Mouse (Mus musculus): ENCODE data around the gene Sigirr. TPM values are rescaled to one million over a fixed set of nuclear protein-coding genes. Genes with fewer than 3 reads are reported as not detected.

Sigirr gene
- total and polyA plus RNA-seq, 2 experiments from 2014 or later: 2.4 to 19.5 TPM

GRCm38 (mm10) chr7:141049326-141049725 lies 51.0 kb downstream of the Sigirr start:
- 74% methylated on average over 2 of the region's 2 CpGs for WGBS
- Histone ChIP-seq H3K27ac (no peak overlapping the region), H3K4me3 (ENCODE audit: low read length) (no peak overlapping the region), H3K9me3 (ENCODE audit: low read length) (no peaks in the 10 kb centered on the region), H3K27me3 (ENCODE audit: insufficient read depth, low read length) (no peaks in the 10 kb centered on the region), H3K36me3 (ENCODE audit: insufficient read depth, low read length) (no peaks in the 10 kb centered on the region), H3K4me1 (ENCODE audit: insufficient read depth, low read length) (peaks cover 4% of the 10 kb centered on the region; the same call in 1 of the 2 replicates), H3K9ac (replicated peaks; ENCODE audit: low read length) (no peak overlapping the region), H3K4me2 (ENCODE audit: low read depth, low read length) (no peak overlapping the region)
- no peak for ATAC-seq
- DNase-seq (ENCODE audit: low spot score): no peak
- no peak for TF ChIP-seq CTCF (IDR thresholded peaks at IDR 0.05; ENCODE audit: low read depth)

- H3K27me3 ChIP-seq (ENCODE audit: insufficient read depth, low read length): no peaks in the 10 kb centered on the region
- WGBS: 7% methylated on average over 21 of the region's 21 CpGs
- DNase-seq (ENCODE audit: low spot score): peak; percentile 93
- peak overlapping the region; percentile 28; the same call in 1 of the 2 replicates for H3K9ac ChIP-seq (replicated peaks; ENCODE audit: low read length)
- H3K36me3 ChIP-seq (ENCODE audit: insufficient read depth, low read length): no peaks in the 10 kb centered on the region
- no peaks in the 10 kb centered on the region for H3K9me3 ChIP-seq (ENCODE audit: low read length)
- H3K27ac ChIP-seq: peak overlapping the region; percentile 77
- peak overlapping the region; percentile 84 for H3K4me2 ChIP-seq (ENCODE audit: low read depth, low read length)
- peak overlapping the region; percentile 39 for H3K4me3 ChIP-seq (ENCODE audit: low read length)
- H3K4me1 ChIP-seq (ENCODE audit: insufficient read depth, low read length): peaks cover 4% of the 10 kb centered on the region; the same call in 1 of the 2 replicates
- peak; percentile 93 for TF ChIP-seq CTCF (IDR thresholded peaks at IDR 0.05; ENCODE audit: low read depth)
- ATAC-seq: peak; percentile 94
Measured at GRCm38 (mm10) chr7:141048226-141049218, 51.9 kb downstream of the Sigirr start.

- ATAC-seq (peak; percentile 92), DNase-seq (ENCODE audit: low spot score) (peak; percentile 78)
- peak overlapping the region; percentile 39 for H3K4me3 ChIP-seq (ENCODE audit: low read length)
- WGBS: 6% methylated on average over 14 of the region's 19 CpGs
- H3K27me3 ChIP-seq (ENCODE audit: insufficient read depth, low read length): no peaks in the 10 kb centered on the region
- peaks cover 4% of the 10 kb centered on the region; the same call in 1 of the 2 replicates for H3K4me1 ChIP-seq (ENCODE audit: insufficient read depth, low read length)
- H3K9ac ChIP-seq (replicated peaks; ENCODE audit: low read length): peak overlapping the region; percentile 28; the same call in 1 of the 2 replicates
- no peaks in the 10 kb centered on the region for H3K36me3 ChIP-seq (ENCODE audit: insufficient read depth, low read length)
- H3K4me2 ChIP-seq (ENCODE audit: low read depth, low read length): peak overlapping the region; percentile 84
- no peaks in the 10 kb centered on the region for H3K9me3 ChIP-seq (ENCODE audit: low read length)
- TF ChIP-seq CTCF (IDR thresholded peaks at IDR 0.05; ENCODE audit: low read depth): no peak
- H3K27ac ChIP-seq: peak overlapping the region; percentile 77
Measured at GRCm38 (mm10) chr7:141047581-141048225, 52.7 kb downstream of the Sigirr start.

GRCm38 (mm10) chr7:141046931-141047580 lies 53.3 kb downstream of the Sigirr start:
- ATAC-seq: no peak
- H3K27me3 ChIP-seq (ENCODE audit: insufficient read depth, low read length): no peaks in the 10 kb centered on the region
- no peak for DNase-seq (ENCODE audit: low spot score)
- H3K9me3 ChIP-seq (ENCODE audit: low read length): no peaks in the 10 kb centered on the region
- no peak for TF ChIP-seq CTCF (IDR thresholded peaks at IDR 0.05; ENCODE audit: low read depth)
- peaks cover 4% of the 10 kb centered on the region; the same call in 1 of the 2 replicates for H3K4me1 ChIP-seq (ENCODE audit: insufficient read depth, low read length)
- H3K9ac ChIP-seq (replicated peaks; ENCODE audit: low read length): no peak overlapping the region
- peak overlapping the region; percentile 59 for H3K27ac ChIP-seq
- WGBS: 68% methylated on average over 6 of the region's 6 CpGs
- peak overlapping the region; percentile 84 for H3K4me2 ChIP-seq (ENCODE audit: low read depth, low read length)
- no peak overlapping the region for H3K4me3 ChIP-seq (ENCODE audit: low read length)
- H3K36me3 ChIP-seq (ENCODE audit: insufficient read depth, low read length): no peaks in the 10 kb centered on the region

- no peak overlapping the region for H3K4me3 ChIP-seq (ENCODE audit: low read length)
- H3K9me3 ChIP-seq (ENCODE audit: low read length): no peaks in the 10 kb centered on the region
- H3K36me3 ChIP-seq (ENCODE audit: insufficient read depth, low read length): no peaks in the 10 kb centered on the region
- H3K27me3 ChIP-seq (ENCODE audit: insufficient read depth, low read length): no peaks in the 10 kb centered on the region
- H3K9ac ChIP-seq (replicated peaks; ENCODE audit: low read length): no peak overlapping the region
- WGBS: 61% methylated on average over 4 of the region's 4 CpGs
- H3K4me2 ChIP-seq (ENCODE audit: low read depth, low read length): no peak overlapping the region
- DNase-seq (ENCODE audit: low spot score) (no peak), ATAC-seq (no peak)
- TF ChIP-seq CTCF (IDR thresholded peaks at IDR 0.05; ENCODE audit: low read depth): no peak
- H3K4me1 ChIP-seq (ENCODE audit: insufficient read depth, low read length): no peaks in the 10 kb centered on the region
- no peak overlapping the region for H3K27ac ChIP-seq
Measured at GRCm38 (mm10) chr7:141042539-141042938, 57.8 kb downstream of the Sigirr start.

GRCm38 (mm10) chr7:141041661-141042060 lies 58.7 kb downstream of the Sigirr start:
- no peaks in the 10 kb centered on the region for H3K27me3 ChIP-seq (ENCODE audit: insufficient read depth, low read length)
- TF ChIP-seq CTCF (IDR thresholded peaks at IDR 0.05; ENCODE audit: low read depth): no peak
- H3K9ac ChIP-seq (replicated peaks; ENCODE audit: low read length): no peak overlapping the region
- ATAC-seq (peak; percentile 89), DNase-seq (ENCODE audit: low spot score) (peak; percentile 78)
- 18% methylated on average over 5 of the region's 5 CpGs for WGBS
- no peaks in the 10 kb centered on the region for H3K9me3 ChIP-seq (ENCODE audit: low read length)
- H3K36me3 ChIP-seq (ENCODE audit: insufficient read depth, low read length): no peaks in the 10 kb centered on the region
- H3K27ac ChIP-seq: peak overlapping the region; percentile 77
- no peaks in the 10 kb centered on the region for H3K4me1 ChIP-seq (ENCODE audit: insufficient read depth, low read length)
- H3K4me3 ChIP-seq (ENCODE audit: low read length): no peak overlapping the region
- H3K4me2 ChIP-seq (ENCODE audit: low read depth, low read length): no peak overlapping the region

Other genes with a start within 250 kb of the Sigirr start
Only the 30 nearest of the 32 such genes appear.
- gene Bet1l, start 243.0 kb downstream of the Sigirr start, total RNA-seq (2014; rRNA removed): 17.8 and 18.9 TPM in 2 replicates
- 47.1 and 52.6 TPM in 2 replicates for gene Bet1l, start 243.0 kb downstream of the Sigirr start, polyA plus RNA-seq (2015; fragmentation: Nextera tagmentation; extraction: Ambion mirVana)
- 104 and 113 TPM in 2 replicates for gene Psmd13, start 218.6 kb downstream of the Sigirr start, total RNA-seq (2014; rRNA removed)
- gene Psmd13, start 218.6 kb downstream of the Sigirr start, polyA plus RNA-seq (2015; fragmentation: Nextera tagmentation; extraction: Ambion mirVana): 259 and 275 TPM in 2 replicates
- gene Sirt3, start 218.3 kb downstream of the Sigirr start, total RNA-seq (2014; rRNA removed): 56.3 and 71.6 TPM in 2 replicates
- gene Sirt3, start 218.3 kb downstream of the Sigirr start, polyA plus RNA-seq (2015; fragmentation: Nextera tagmentation; extraction: Ambion mirVana): 74.6 and 75.6 TPM in 2 replicates
- not detected in 2 replicates for gene Cox8b, start 200.1 kb downstream of the Sigirr start, total RNA-seq (2014; rRNA removed)
- not detected in 2 replicates for gene Cox8b, start 200.1 kb downstream of the Sigirr start, polyA plus RNA-seq (2015; fragmentation: Nextera tagmentation; extraction: Ambion mirVana)
- gene Nlrp6, start 179.7 kb downstream of the Sigirr start, total RNA-seq (2014; rRNA removed): 1.1 and 1.6 TPM in 2 replicates
- gene Nlrp6, start 179.7 kb downstream of the Sigirr start, polyA plus RNA-seq (2015; fragmentation: Nextera tagmentation; extraction: Ambion mirVana): 0.61 and 0.78 TPM in 2 replicates
- 16.3 and 16.6 TPM in 2 replicates for gene Pgghg, start 159.2 kb downstream of the Sigirr start, total RNA-seq (2014; rRNA removed)
- 6.7 and 7.5 TPM in 2 replicates for gene Pgghg, start 159.2 kb downstream of the Sigirr start, polyA plus RNA-seq (2015; fragmentation: Nextera tagmentation; extraction: Ambion mirVana)
- not detected in 2 replicates for gene Ifitm5, start 150.3 kb downstream of the Sigirr start, total RNA-seq (2014; rRNA removed)
- 0.39 TPM in 1 of 2 replicates, not detected in the other for gene Ifitm5, start 150.3 kb downstream of the Sigirr start, polyA plus RNA-seq (2015; fragmentation: Nextera tagmentation; extraction: Ambion mirVana)
- not detected in 2 replicates for gene Gm45717, start 144.6 kb downstream of the Sigirr start, total RNA-seq (2014; rRNA removed)
- 0.38 TPM in 1 of 2 replicates, not detected in the other for gene Gm45717, start 144.6 kb downstream of the Sigirr start, polyA plus RNA-seq (2015; fragmentation: Nextera tagmentation; extraction: Ambion mirVana)
- gene Ifitm2, start 144.6 kb downstream of the Sigirr start, total RNA-seq (2014; rRNA removed): 79.3 and 82.4 TPM in 2 replicates
- gene Ifitm2, start 144.6 kb downstream of the Sigirr start, polyA plus RNA-seq (2015; fragmentation: Nextera tagmentation; extraction: Ambion mirVana): 269 and 281 TPM in 2 replicates
- 16.5 and 39.5 TPM in 2 replicates for gene Ifitm1, start 133.4 kb downstream of the Sigirr start, total RNA-seq (2014; rRNA removed)
- gene Ifitm1, start 133.4 kb downstream of the Sigirr start, polyA plus RNA-seq (2015; fragmentation: Nextera tagmentation; extraction: Ambion mirVana): 22.4 and 24.0 TPM in 2 replicates
- gene Ifitm3, start 89.8 kb downstream of the Sigirr start, total RNA-seq (2014; rRNA removed): 29.3 and 41.7 TPM in 2 replicates
- gene Ifitm3, start 89.8 kb downstream of the Sigirr start, polyA plus RNA-seq (2015; fragmentation: Nextera tagmentation; extraction: Ambion mirVana): 92.8 and 93.3 TPM in 2 replicates
- gene Ifitm6, start 82.6 kb downstream of the Sigirr start, total RNA-seq (2014; rRNA removed): 0.37 and 0.50 TPM in 2 replicates
- 0.67 and 0.69 TPM in 2 replicates for gene Ifitm6, start 82.6 kb downstream of the Sigirr start, polyA plus RNA-seq (2015; fragmentation: Nextera tagmentation; extraction: Ambion mirVana)
- gene Gm17387, start 71.4 kb downstream of the Sigirr start, total RNA-seq (2014; rRNA removed): not detected in 2 replicates
- not detected in 2 replicates for gene Gm17387, start 71.4 kb downstream of the Sigirr start, polyA plus RNA-seq (2015; fragmentation: Nextera tagmentation; extraction: Ambion mirVana)
- 115 and 124 TPM in 2 replicates for gene B4galnt4, start 39.5 kb downstream of the Sigirr start, total RNA-seq (2014; rRNA removed)
- gene B4galnt4, start 39.5 kb downstream of the Sigirr start, polyA plus RNA-seq (2015; fragmentation: Nextera tagmentation; extraction: Ambion mirVana): 41.8 and 46.2 TPM in 2 replicates
- gene Pkp3, start 22.4 kb downstream of the Sigirr start, total RNA-seq (2014; rRNA removed): 0.58 TPM in 1 of 2 replicates, not detected in the other
- gene Pkp3, start 22.4 kb downstream of the Sigirr start, polyA plus RNA-seq (2015; fragmentation: Nextera tagmentation; extraction: Ambion mirVana): 0.29 TPM in 1 of 2 replicates, not detected in the other
- 0.25 and 2.1 TPM in 2 replicates for gene Ano9, start 17.2 kb upstream of the Sigirr start, total RNA-seq (2014; rRNA removed)
- gene Ano9, start 17.2 kb upstream of the Sigirr start, polyA plus RNA-seq (2015; fragmentation: Nextera tagmentation; extraction: Ambion mirVana): 0.45 and 0.66 TPM in 2 replicates
- 13.6 and 25.6 TPM in 2 replicates for gene Ptdss2, start 21.8 kb upstream of the Sigirr start, total RNA-seq (2014; rRNA removed)
- gene Ptdss2, start 21.8 kb upstream of the Sigirr start, polyA plus RNA-seq (2015; fragmentation: Nextera tagmentation; extraction: Ambion mirVana): 96.1 and 96.8 TPM in 2 replicates
- gene Rnh1, start 72.3 kb upstream of the Sigirr start, total RNA-seq (2014; rRNA removed): 65.2 and 74.3 TPM in 2 replicates
- gene Rnh1, start 72.3 kb upstream of the Sigirr start, polyA plus RNA-seq (2015; fragmentation: Nextera tagmentation; extraction: Ambion mirVana): 55.3 and 55.7 TPM in 2 replicates
- 115 and 120 TPM in 2 replicates for gene Hras, start 93.4 kb upstream of the Sigirr start, total RNA-seq (2014; rRNA removed)
- gene Hras, start 93.4 kb upstream of the Sigirr start, polyA plus RNA-seq (2015; fragmentation: Nextera tagmentation; extraction: Ambion mirVana): 189 and 204 TPM in 2 replicates
- 9.5 and 19.7 TPM in 2 replicates for gene Lrrc56, start 93.6 kb upstream of the Sigirr start, total RNA-seq (2014; rRNA removed)
- gene Lrrc56, start 93.6 kb upstream of the Sigirr start, polyA plus RNA-seq (2015; fragmentation: Nextera tagmentation; extraction: Ambion mirVana): 5.7 and 7.2 TPM in 2 replicates
- 0.14 TPM in 1 of 2 replicates, not detected in the other for gene Lmntd2, start 113.5 kb upstream of the Sigirr start, total RNA-seq (2014; rRNA removed)
- 0.29 and 0.40 TPM in 2 replicates for gene Lmntd2, start 113.5 kb upstream of the Sigirr start, polyA plus RNA-seq (2015; fragmentation: Nextera tagmentation; extraction: Ambion mirVana)
- gene Rassf7, start 115.3 kb upstream of the Sigirr start, total RNA-seq (2014; rRNA removed): 24.5 and 35.7 TPM in 2 replicates
- gene Rassf7, start 115.3 kb upstream of the Sigirr start, polyA plus RNA-seq (2015; fragmentation: Nextera tagmentation; extraction: Ambion mirVana): 19.6 and 23.3 TPM in 2 replicates
- 52.2 and 56.4 TPM in 2 replicates for gene Phrf1, start 128.2 kb upstream of the Sigirr start, total RNA-seq (2014; rRNA removed)
- 35.6 and 38.0 TPM in 2 replicates for gene Phrf1, start 128.2 kb upstream of the Sigirr start, polyA plus RNA-seq (2015; fragmentation: Nextera tagmentation; extraction: Ambion mirVana)
- 3.9 and 7.0 TPM in 2 replicates for gene Irf7, start 165.9 kb upstream of the Sigirr start, total RNA-seq (2014; rRNA removed)
- 3.3 and 5.5 TPM in 2 replicates for gene Irf7, start 165.9 kb upstream of the Sigirr start, polyA plus RNA-seq (2015; fragmentation: Nextera tagmentation; extraction: Ambion mirVana)
- gene Cdhr5, start 176.2 kb upstream of the Sigirr start, total RNA-seq (2014; rRNA removed): not detected in 2 replicates
- 0.23 TPM in 1 of 2 replicates, not detected in the other for gene Cdhr5, start 176.2 kb upstream of the Sigirr start, polyA plus RNA-seq (2015; fragmentation: Nextera tagmentation; extraction: Ambion mirVana)
- 3.7 TPM in 1 of 2 replicates, not detected in the other for gene Sct, start 178.6 kb upstream of the Sigirr start, total RNA-seq (2014; rRNA removed)
- gene Sct, start 178.6 kb upstream of the Sigirr start, polyA plus RNA-seq (2015; fragmentation: Nextera tagmentation; extraction: Ambion mirVana): 7.6 and 9.9 TPM in 2 replicates
- 0.54 and 0.94 TPM in 2 replicates for gene Drd4, start 191.4 kb upstream of the Sigirr start, total RNA-seq (2014; rRNA removed)
- 0.73 and 0.79 TPM in 2 replicates for gene Drd4, start 191.4 kb upstream of the Sigirr start, polyA plus RNA-seq (2015; fragmentation: Nextera tagmentation; extraction: Ambion mirVana)
- gene Deaf1, start 227.1 kb upstream of the Sigirr start, total RNA-seq (2014; rRNA removed): 218 and 220 TPM in 2 replicates
- 200 and 237 TPM in 2 replicates for gene Deaf1, start 227.1 kb upstream of the Sigirr start, polyA plus RNA-seq (2015; fragmentation: Nextera tagmentation; extraction: Ambion mirVana)
- gene Tmem80, start 227.2 kb upstream of the Sigirr start, total RNA-seq (2014; rRNA removed): 31.6 and 36.4 TPM in 2 replicates
- 42.0 and 44.9 TPM in 2 replicates for gene Tmem80, start 227.2 kb upstream of the Sigirr start, polyA plus RNA-seq (2015; fragmentation: Nextera tagmentation; extraction: Ambion mirVana)
- gene Eps8l2, start 238.3 kb upstream of the Sigirr start, total RNA-seq (2014; rRNA removed): 1.6 and 3.9 TPM in 2 replicates
- 1.5 and 2.4 TPM in 2 replicates for gene Eps8l2, start 238.3 kb upstream of the Sigirr start, polyA plus RNA-seq (2015; fragmentation: Nextera tagmentation; extraction: Ambion mirVana)

Data from hindbrain, postnatal 0 days (tissue).